Mouse (Mus musculus) MEL (cell line): ENCODE data around the gene Irs2. TPM values are rescaled to one million over a fixed set of nuclear protein-coding genes. Genes with fewer than 3 reads are reported as not detected.
A peak's percentile ranks its signal among the peaks of the same experiment; 100 is the strongest.

Experiments used
- DNase-seq: peaks from one replicate; pipeline ENCODE4 v3.0.0; 2011; ENCODE audit warnings: low read depth, low spot score
- H3K27ac ChIP-seq: 2 replicates; pipeline ENCODE4 v1.5.1; 2012; ENCODE audit warnings: low read depth, mild to moderate bottlenecking, control low read depth, low read length, moderate library complexity; ENCODE audit not compliant: control insufficient read depth
- H3K27me3 ChIP-seq, 2 experiments: fragments of 150-350 bp in 1 of 2; sonication (generic) in 1 of 2; 2 replicates each; pipeline ENCODE4 v1.6.1; 2012; ENCODE audit warnings: low read length in 2 of 2, mild to moderate bottlenecking in 2 of 2, improper control_type of control experiment in 1 of 2, moderate library complexity in 1 of 2; ENCODE audit not compliant: insufficient read depth in 2 of 2, control insufficient read depth in 1 of 2
- H3K36me3 ChIP-seq, 2 experiments: 2 replicates each; pipeline ENCODE4 v1.6.1; 2012 to 2014; ENCODE audit warnings: low read length in 2 of 2, improper control_type of control experiment in 1 of 2, inconsistent platforms in 1 of 2, mild to moderate bottlenecking in 1 of 2; ENCODE audit not compliant: insufficient read depth in 2 of 2, control insufficient read depth in 1 of 2
- H3K4me1 ChIP-seq, 2 experiments: fragments of 150-350 bp in 1 of 2; sonication (generic) in 1 of 2; 2 replicates each; pipeline ENCODE4 v1.6.1; 2012; ENCODE audit warnings: low read length in 2 of 2, improper control_type of control experiment in 1 of 2, mild to moderate bottlenecking in 1 of 2; ENCODE audit not compliant: insufficient read depth in 2 of 2, control insufficient read depth in 1 of 2
- H3K4me3 ChIP-seq, 2 experiments: fragments of 150-350 bp in 1 of 2; sonication (generic) in 1 of 2; 2 replicates each; pipeline ENCODE4 v1.5.1; 2012; ENCODE audit warnings: low read depth in 2 of 2, low read length in 2 of 2, mild to moderate bottlenecking in 2 of 2, moderate library complexity in 2 of 2, control low read depth in 1 of 2, improper control_type of control experiment in 1 of 2; ENCODE audit not compliant: control insufficient read depth in 1 of 2, insufficient read depth in 1 of 2
- H3K79me2 ChIP-seq: 2 replicates; pipeline ENCODE4 v1.6.1; 2012; ENCODE audit warnings: mild to moderate bottlenecking, low read length, moderate library complexity; ENCODE audit not compliant: control insufficient read depth, poor library complexity, insufficient read depth
- H3K9ac ChIP-seq: 2 replicates; pipeline ENCODE4 v1.6.1; 2012; ENCODE audit warnings: low read depth, mild to moderate bottlenecking, control low read depth, low read length, moderate library complexity; ENCODE audit not compliant: control insufficient read depth, poor library complexity, severe bottlenecking
- H3K9me3 ChIP-seq: fragments of 150-350 bp; sonication (generic); replicated peaks from 2 replicates; pipeline ENCODE4 v1.6.1; 2012; ENCODE audit warnings: mild to moderate bottlenecking, low read length, improper control_type of control experiment, moderate library complexity; ENCODE audit not compliant: insufficient read depth
- CHD1 ChIP-seq: IDR thresholded peaks from 2 replicates; pipeline ENCODE4 v1.6.1; 2012; ENCODE audit warnings: low read depth, mild to moderate bottlenecking, inconsistent platforms, low read length, improper control_type of control experiment
- CHD2 ChIP-seq: IDR thresholded peaks from 2 replicates; pipeline ENCODE4 v1.6.1; 2011; ENCODE audit warnings: low read length, improper control_type of control experiment
- CTCF ChIP-seq, 3 experiments: IDR thresholded peaks in 2 of 3; conservative IDR thresholded peaks in 1 of 3; 2 replicates each; pipeline ENCODE4 v1.5.1; 2011 to 2012; ENCODE audit warnings: low read length in 3 of 3, low read depth in 2 of 3, mild to moderate bottlenecking in 2 of 3, improper control_type of control experiment in 1 of 3, inconsistent platforms in 1 of 3, mixed read lengths in 1 of 3, moderate library complexity in 1 of 3; ENCODE audit not compliant: control insufficient read depth in 1 of 3, insufficient read depth in 1 of 3, poor library complexity in 1 of 3, severe bottlenecking in 1 of 3
- KAT2A ChIP-seq: conservative IDR thresholded peaks from 2 replicates; pipeline ENCODE4 v1.6.1; 2012; ENCODE audit warnings: low read depth, low read length, improper control_type of control experiment, inconsistent platforms
- MAZ ChIP-seq: IDR thresholded peaks from 2 replicates; pipeline ENCODE4 v1.6.1; 2012; ENCODE audit warnings: low read depth, mild to moderate bottlenecking, inconsistent platforms, low read length, improper control_type of control experiment
- MEF2A ChIP-seq: IDR thresholded peaks from 2 replicates; pipeline ENCODE4 v1.6.1; 2014; ENCODE audit warnings: low read depth, mild to moderate bottlenecking, inconsistent platforms, low read length, improper control_type of control experiment; ENCODE audit not compliant: poor library complexity, insufficient replicate concordance, severe bottlenecking; ENCODE audit errors: extremely low read depth
- MXI1 ChIP-seq: IDR thresholded peaks from 2 replicates; pipeline ENCODE4 v1.6.1; 2011; ENCODE audit warnings: mild to moderate bottlenecking, low read depth, low read length, improper control_type of control experiment
- NELFE ChIP-seq: IDR thresholded peaks from 2 replicates; pipeline ENCODE4 v1.6.1; 2011; ENCODE audit warnings: low read depth, low read length, improper control_type of control experiment
- NRF1 ChIP-seq: IDR thresholded peaks from 2 replicates; pipeline ENCODE4 v1.6.1; 2014; ENCODE audit warnings: low read depth, mild to moderate bottlenecking, inconsistent platforms, low read length, improper control_type of control experiment, moderate library complexity; ENCODE audit not compliant: poor library complexity, insufficient read depth, severe bottlenecking
- RAD21 ChIP-seq: IDR thresholded peaks from 2 replicates; pipeline ENCODE4 v1.6.1; 2011; ENCODE audit warnings: mild to moderate bottlenecking, low read depth, low read length, improper control_type of control experiment
- SIN3A ChIP-seq: IDR thresholded peaks from 2 replicates; pipeline ENCODE4 v1.6.1; 2012; ENCODE audit warnings: low read length, improper control_type of control experiment, inconsistent platforms
- SMC3 ChIP-seq: IDR thresholded peaks from 2 replicates; pipeline ENCODE4 v1.6.1; 2011; ENCODE audit warnings: low read depth, low read length, improper control_type of control experiment
- TCF12 ChIP-seq: IDR thresholded peaks from 2 replicates; pipeline ENCODE4 v1.6.1; 2014; ENCODE audit warnings: low read depth, mild to moderate bottlenecking, inconsistent platforms, low read length, improper control_type of control experiment, moderate library complexity
- UBTF ChIP-seq: IDR thresholded peaks from 2 replicates; pipeline ENCODE4 v1.6.1; 2012; ENCODE audit warnings: low read depth, mild to moderate bottlenecking, inconsistent platforms, low read length, improper control_type of control experiment, moderate library complexity, borderline replicate concordance; ENCODE audit not compliant: insufficient read depth
- USF2 ChIP-seq, 2 experiments: IDR thresholded peaks; 2 replicates each; pipeline ENCODE4 v1.6.1; 2011 to 2012; ENCODE audit warnings: improper control_type of control experiment in 2 of 2, low read length in 2 of 2, borderline replicate concordance in 1 of 2, inconsistent platforms in 1 of 2, low read depth in 1 of 2, mild to moderate bottlenecking in 1 of 2; ENCODE audit not compliant: insufficient read depth in 1 of 2
- ZC3H11A ChIP-seq: IDR thresholded peaks from 2 replicates; pipeline ENCODE4 v1.6.1; 2012; ENCODE audit warnings: low read depth, mild to moderate bottlenecking, inconsistent platforms, low read length, improper control_type of control experiment
- ZKSCAN1 ChIP-seq: IDR thresholded peaks from 2 replicates; pipeline ENCODE4 v1.6.1; 2012; ENCODE audit warnings: low read depth, mild to moderate bottlenecking, inconsistent platforms, low read length, improper control_type of control experiment, moderate library complexity
- polyA plus RNA-seq, 2 experiments: library from polyadenylated mRNA; stranded (reverse) in 1 of 2; unstranded in 1 of 2; fragments of >175 nt in 1 of 2; fragments of >200 nt in 1 of 2; gene quantifications; 2 replicates each; pipeline versions ENCODE4 v1.2.1 to v1.2.4; 2012; ENCODE audit warnings: low replicate concordance in 2 of 2, low read depth in 1 of 2; ENCODE audit not compliant: insufficient read length in 2 of 2, insufficient read depth in 1 of 2, missing spikeins in 1 of 2
- total RNA-seq: library from RNA; depleted of rRNA; stranded (reverse); fragments of 300-350 nt; gene quantifications from 2 replicates; pipeline ENCODE4 v1.2.3, GENCODE M21; 2012

Irs2 gene
- total and polyA plus RNA-seq, 3 experiments: 16.4 to 23.1 TPM; not detected in 1

DNA sequence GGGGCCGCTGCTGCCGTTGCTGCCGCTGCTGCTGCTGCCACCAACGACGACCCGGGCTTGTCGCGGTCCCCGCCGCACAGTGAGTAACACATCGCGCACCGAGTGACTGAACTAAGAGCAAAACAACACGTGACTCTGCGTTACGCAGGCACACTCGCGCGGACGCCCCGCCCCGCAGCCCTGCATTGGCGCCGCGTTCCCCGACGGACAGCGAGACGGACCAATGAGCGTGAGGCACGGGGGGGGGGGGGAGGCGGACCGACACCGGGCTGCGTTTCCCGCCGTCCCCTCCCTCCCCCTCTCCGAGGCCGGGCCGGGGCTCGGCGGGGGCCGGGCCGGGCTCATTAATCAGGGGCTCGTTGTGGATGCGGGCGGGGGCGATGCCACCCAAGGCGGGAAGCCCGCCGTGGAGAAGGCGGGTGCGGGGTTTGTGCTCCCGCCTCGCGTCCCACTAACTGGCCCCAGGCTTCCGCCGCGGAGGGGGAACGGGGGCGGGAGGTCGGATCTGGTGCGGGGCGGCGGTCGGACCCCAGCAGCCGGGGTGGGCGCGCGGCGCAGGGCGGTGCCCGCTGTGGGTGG, 673 bp upstream of the Irs2 start (continued):
- TF ChIP-seq NELFE (peak; percentile 95), KAT2A (no peak)
- TF ChIP-seq, all 39 proteins: peak for 22

DNA sequence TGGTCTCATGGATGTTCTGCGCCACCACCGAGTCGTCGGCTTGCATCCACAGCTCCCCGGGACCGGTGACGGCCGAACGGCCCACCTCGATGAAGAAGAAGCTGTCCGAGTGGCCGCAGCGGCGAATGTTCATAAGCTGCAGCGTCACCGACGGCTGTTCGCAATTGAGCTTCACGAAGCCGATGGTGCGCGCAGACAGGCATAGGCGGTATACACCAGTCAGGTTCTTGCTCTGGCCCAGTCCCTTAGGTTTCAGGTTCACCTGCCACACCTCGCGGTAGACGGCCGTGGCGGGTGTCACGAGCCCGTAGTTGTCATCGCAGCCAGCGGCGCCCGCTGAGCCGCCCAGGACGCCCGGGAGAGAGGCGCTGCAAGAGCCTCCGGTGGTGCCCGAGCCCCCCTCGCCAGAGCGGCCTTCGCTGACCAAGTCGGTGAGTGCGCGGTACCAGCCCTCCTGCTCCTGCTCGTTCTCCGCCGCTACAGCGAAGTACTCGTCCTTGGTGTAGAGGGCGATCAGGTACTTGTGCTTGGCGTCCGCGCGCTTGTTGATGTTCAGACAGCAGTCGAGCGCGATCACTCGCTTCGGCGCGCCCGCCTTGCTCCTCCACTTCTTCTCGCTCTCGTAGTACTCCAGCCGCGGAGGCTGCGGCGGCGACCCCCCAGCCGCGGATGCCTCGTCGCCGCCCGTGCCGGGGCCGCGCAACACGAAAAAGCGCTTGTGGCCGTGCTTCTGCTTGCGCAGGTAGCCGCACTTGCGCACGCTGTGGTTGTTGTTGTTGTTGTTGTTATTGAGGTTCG, 478 bp downstream of the Irs2 start:
- peak; percentile 57; the same call in 1 of the 2 replicates for TF ChIP-seq CHD1
- no peak for TF ChIP-seq MEF2A
- peak; percentile 32; the same call in 1 of the 2 replicates for TF ChIP-seq SIN3A
- no peaks in the 10 kb centered on the region for H3K27me3 ChIP-seq
- H3K4me3 ChIP-seq: peak overlapping the region; percentile 83 to 88
- peak overlapping the region; percentile 83 for H3K9ac ChIP-seq
- peak overlapping the region; percentile 77 for H3K27ac ChIP-seq
- peak; percentile 79 for DNase-seq
- H3K9me3 ChIP-seq: no peaks in the 10 kb centered on the region
- peaks cover 62% of the 10 kb centered on the region for H3K79me2 ChIP-seq
- peaks cover 0 to 23% of the 10 kb centered on the region in 2 experiments for H3K4me1 ChIP-seq
- H3K36me3 ChIP-seq: peaks cover 0 to 3% of the 10 kb centered on the region in 2 experiments; a peak in 2 of 4 replicates

DNA sequence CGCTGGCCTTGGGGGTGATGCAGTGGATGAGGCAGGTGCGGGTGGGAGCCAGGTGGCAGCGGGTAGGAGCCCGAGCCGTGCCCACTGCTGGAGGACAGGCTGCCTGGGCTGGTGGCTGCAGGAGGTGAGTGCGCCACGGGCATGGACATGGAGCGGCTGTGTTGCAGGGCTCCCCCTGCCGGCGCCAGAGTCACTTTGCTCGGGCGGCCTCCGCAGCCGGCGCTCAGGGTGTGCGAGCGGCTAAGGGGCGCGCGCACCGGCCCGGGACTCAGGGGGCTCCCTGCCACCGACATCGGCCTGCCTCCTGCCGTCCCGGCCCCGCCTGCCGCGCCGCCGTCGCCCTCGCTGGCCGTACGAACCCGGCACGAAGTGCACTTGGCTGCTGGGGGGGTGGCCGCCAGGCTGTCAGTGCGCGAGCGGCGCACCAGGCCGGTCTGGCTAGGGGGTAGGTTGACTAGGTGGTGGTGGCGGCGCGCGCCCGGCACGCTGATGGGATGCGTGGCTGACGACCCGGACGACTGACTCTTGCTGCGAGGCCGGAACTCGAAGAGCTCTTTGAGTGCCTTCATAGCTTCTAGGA, 1.2 kb downstream of the Irs2 start:
- Histone ChIP-seq H3K36me3 (peaks cover 0 to 6% of the 10 kb centered on the region in 2 experiments; a peak in 2 of 4 replicates), H3K4me3 (peak overlapping the region; percentile 83 to 88), H3K4me1 (peaks cover 6 to 28% of the 10 kb centered on the region in 2 experiments), H3K9me3 (no peaks in the 10 kb centered on the region), H3K27ac (peak overlapping the region; percentile 77), H3K9ac (peak overlapping the region; percentile 83), H3K79me2 (peaks cover 68% of the 10 kb centered on the region), H3K27me3 (no peaks in the 10 kb centered on the region)
- TF ChIP-seq CTCF (IDR thresholded peaks at IDR 0.05 in 2 of 3, conservative IDR thresholded peaks at IDR 0.05 in 1 of 3; ENCODE audit: control insufficient read depth in 1 of 3, insufficient read depth in 1 of 3, low read depth in 2 of 3, low read length in 3 of 3, poor library complexity in 1 of 3, severe bottlenecking in 1 of 3): peak in 2 of 3 experiments; percentile 74 to 91; a peak in 5 of 6 replicates
- TF ChIP-seq SMC3: peak; percentile 81
- peak; percentile 39; the same call in 1 of the 2 replicates for TF ChIP-seq NELFE
- peak; percentile 55; the same call in 1 of the 2 replicates for TF ChIP-seq MXI1
- no peak for TF ChIP-seq USF2 (IDR thresholded peaks at IDR 0.05; ENCODE audit: borderline replicate concordance in 1 of 2, insufficient read depth in 1 of 2, low read depth in 1 of 2, low read length in 2 of 2)
- peak; percentile 30; the same call in 1 of the 2 replicates for TF ChIP-seq TCF12
- TF ChIP-seq MAZ: 0 out of 2 replicates have a peak, but pooled peaks have one; percentile 22
- no peak for TF ChIP-seq ZKSCAN1
- no peak for TF ChIP-seq NRF1
- 0 out of 2 replicates have a peak, but pooled peaks have one; percentile 82 for TF ChIP-seq UBTF
- no peak for TF ChIP-seq CHD2
- TF ChIP-seq ZC3H11A: peak; percentile 56
- 0 out of 2 replicates have a peak, but pooled peaks have one; percentile 21 for TF ChIP-seq SIN3A
- peak; percentile 70 for TF ChIP-seq RAD21
- DNase-seq: peak; percentile 86
